Mouse (Mus musculus) lung, embryonic 15.5 days (tissue): Measurements from ENCODE around the gene Stag1. TPM values are rescaled to one million over a fixed set of nuclear protein-coding genes. Genes with fewer than 3 reads are reported as not detected.

Experiments used
- ATAC-seq: fragments of 200-750 bp; cut with Nextera tagmentation; 2 replicates; pipeline ENCODE4 v1.8.0; 2017; ENCODE audit warnings: moderate number of reproducible peaks, borderline replicate concordance; ENCODE audit not compliant: low FRiP score, low TSS enrichment; ENCODE audit errors: extremely low read depth
- H3K27ac ChIP-seq: fragments of 300-500 bp; sonication (generic); 2 replicates; pipeline ENCODE4 v1.5.1; 2015; ENCODE audit warnings: moderate library complexity, mild to moderate bottlenecking, inconsistent platforms
- H3K27me3 ChIP-seq: fragments of 300-500 bp; sonication (generic); 2 replicates; pipeline ENCODE4 v1.6.1; 2015; ENCODE audit warnings: inconsistent platforms
- H3K36me3 ChIP-seq: fragments of 300-500 bp; sonication (generic); 2 replicates; pipeline ENCODE4 v1.6.1; 2015; ENCODE audit warnings: inconsistent platforms
- H3K4me1 ChIP-seq: fragments of 300-500 bp; sonication (generic); 2 replicates; pipeline ENCODE4 v1.6.1; 2015; ENCODE audit warnings: inconsistent platforms
- H3K4me2 ChIP-seq: fragments of 300-500 bp; sonication (generic); 2 replicates; pipeline ENCODE4 v1.6.1; 2015; ENCODE audit warnings: inconsistent platforms, mild to moderate bottlenecking, moderate library complexity
- H3K4me3 ChIP-seq: fragments of 300-500 bp; sonication (generic); 2 replicates; pipeline ENCODE4 v1.5.1; 2015; ENCODE audit warnings: mild to moderate bottlenecking, inconsistent platforms
- H3K9ac ChIP-seq: fragments of 300-500 bp; sonication (generic); 2 replicates; pipeline ENCODE4 v1.6.1; 2015; ENCODE audit warnings: inconsistent platforms
- H3K9me3 ChIP-seq: fragments of 300-500 bp; sonication (generic); 2 replicates; pipeline ENCODE4 v1.6.1; 2016; ENCODE audit warnings: inconsistent platforms
- WGBS: fragments of 180-500 bp; shearing (Covaris S2); methylation state at CpG from one replicate; pipeline ENCODE4 v1.1.7; 2015; 5-methylcytosine and 5-hydroxymethylcytosine counted together
- polyA plus RNA-seq: library from polyadenylated mRNA; unstranded; fragments of >200 nt; fragmentation: Nextera tagmentation; extraction: Ambion mirVana; gene quantifications from 2 replicates; pipeline ENCODE4 v1.2.1, GENCODE M21; 2015

The Stag1 gene
- polyA plus RNA-seq, 1 experiment from 2014 or later = 43.1 TPM

DNA sequence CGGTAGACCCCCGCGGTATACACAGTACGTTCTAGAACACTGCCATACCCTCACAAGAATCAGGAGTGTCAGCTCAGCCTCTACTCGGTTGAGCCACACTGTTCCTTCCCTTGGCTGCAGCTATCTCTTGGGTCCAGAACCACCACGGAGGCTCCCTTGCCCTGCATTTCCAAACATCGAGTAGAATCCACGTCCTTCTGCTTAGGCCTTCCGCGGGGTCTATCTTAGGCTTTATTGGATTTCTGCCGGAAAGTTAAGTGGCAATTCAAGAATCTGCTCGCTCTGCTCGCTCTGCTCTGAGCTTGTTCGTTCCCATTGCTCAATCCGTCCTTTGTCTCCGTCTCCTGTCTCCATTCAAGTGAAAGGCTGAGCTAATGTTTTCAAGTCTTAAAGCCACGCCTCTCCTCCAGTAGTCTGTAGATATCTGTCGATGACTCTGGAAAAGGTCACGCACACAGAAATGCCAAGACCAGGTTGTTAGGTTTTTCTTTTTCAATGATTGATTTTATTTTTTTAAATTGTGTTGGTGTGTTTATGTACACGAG is 17.3 kb upstream of the Stag1 start:
- Histone ChIP-seq H3K9me3 (no peaks in the 10 kb centered on the region), H3K36me3 (no peaks in the 10 kb centered on the region), H3K27ac (peak overlapping the region; percentile 55), H3K9ac (no peak overlapping the region), H3K4me3 (no peak overlapping the region), H3K4me1 (peaks cover 20% of the 10 kb centered on the region), H3K4me2 (no peak overlapping the region), H3K27me3 (no peaks in the 10 kb centered on the region)
- WGBS = 54% methylated on average over 20 of the region's 20 CpGs
- ATAC-seq = 0 out of 2 replicates have a peak, but pooled peaks have one; percentile 24

- WGBS = 48% methylated on average over 13 of the region's 13 CpGs
- H3K4me3 ChIP-seq = no peak overlapping the region
- peaks cover 20% of the 10 kb centered on the region for H3K4me1 ChIP-seq
- no peaks in the 10 kb centered on the region for H3K36me3 ChIP-seq
- no peaks in the 10 kb centered on the region for H3K27me3 ChIP-seq
- no peak for ATAC-seq
- no peak overlapping the region for H3K4me2 ChIP-seq
- H3K27ac ChIP-seq = peak overlapping the region; percentile 48
- no peak overlapping the region for H3K9ac ChIP-seq
- H3K9me3 ChIP-seq = no peaks in the 10 kb centered on the region
Observed at GRCm38 (mm10) chr9:100581543-100582492, 15.8 kb upstream of the Stag1 start.

DNA sequence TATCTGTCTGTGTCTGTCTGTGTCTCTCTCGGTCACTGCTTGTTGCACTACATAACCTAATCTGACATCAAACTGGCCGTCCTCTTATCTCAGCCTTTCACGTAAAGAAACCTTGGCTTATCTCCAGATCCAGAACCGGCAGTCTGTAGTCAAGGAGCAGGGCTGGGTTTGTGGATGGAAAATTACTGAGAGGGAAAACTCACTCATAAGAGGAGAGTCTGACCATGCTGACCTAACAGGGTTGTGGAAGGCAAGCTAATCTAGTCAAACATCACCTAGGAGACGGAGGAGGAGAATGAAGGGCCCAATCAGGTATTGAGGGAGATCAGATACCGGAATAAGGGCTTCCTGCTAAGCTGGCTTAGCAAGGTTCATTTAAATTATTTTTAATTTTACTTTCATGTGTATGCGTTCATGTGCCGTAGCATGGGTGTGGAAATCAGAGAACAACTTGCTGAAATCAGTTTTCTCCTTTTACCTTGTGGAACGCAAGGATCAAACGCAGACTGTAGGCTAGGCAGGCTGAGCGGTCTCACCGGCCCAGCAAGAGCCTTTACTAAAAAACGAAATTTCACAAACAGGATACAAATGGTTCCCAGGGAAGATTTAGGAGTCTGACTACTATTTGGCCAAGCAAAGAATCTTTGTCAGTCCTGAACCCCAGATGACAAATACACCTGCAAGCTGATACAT is 14.6 kb upstream of the Stag1 start:
- Histone ChIP-seq H3K27me3 (no peaks in the 10 kb centered on the region), H3K4me2 (peak overlapping the region; percentile 25), H3K36me3 (no peaks in the 10 kb centered on the region), H3K9me3 (no peaks in the 10 kb centered on the region), H3K4me1 (peaks cover 20% of the 10 kb centered on the region), H3K9ac (no peak overlapping the region), H3K4me3 (peak overlapping the region; percentile 4; the same call in 1 of the 2 replicates), H3K27ac (peak overlapping the region; percentile 75)
- peak; percentile 86 for ATAC-seq
- 37% methylated on average over 13 of the region's 13 CpGs for WGBS

DNA sequence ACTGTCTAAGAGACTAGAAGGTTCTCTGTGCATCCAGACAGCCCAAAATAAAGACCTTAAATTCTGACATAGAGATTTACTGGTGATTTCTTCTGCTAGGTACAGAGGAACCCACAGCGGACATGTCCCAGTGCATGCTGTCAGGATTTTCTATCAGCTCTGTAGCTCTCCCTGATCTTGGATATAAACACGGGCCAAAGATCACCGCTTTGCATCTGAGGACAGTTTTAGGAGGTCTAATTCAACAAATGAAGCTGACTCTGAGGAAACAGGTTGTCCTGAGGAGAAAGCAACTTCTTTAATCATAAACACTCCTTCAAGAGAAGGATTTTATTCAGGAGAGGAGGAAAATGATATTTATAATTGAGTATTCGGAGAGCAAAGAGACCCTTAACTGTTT is 13.6 kb upstream of the Stag1 start:
- ATAC-seq = no peak
- H3K4me3 ChIP-seq = no peak overlapping the region
- H3K27me3 ChIP-seq = no peaks in the 10 kb centered on the region
- no peak overlapping the region; the same call in 1 of the 2 replicates for H3K4me2 ChIP-seq
- H3K9ac ChIP-seq = no peak overlapping the region
- 52% methylated on average over 4 of the region's 4 CpGs for WGBS
- no peaks in the 10 kb centered on the region for H3K9me3 ChIP-seq
- H3K27ac ChIP-seq = peak overlapping the region; percentile 75
- H3K36me3 ChIP-seq = no peaks in the 10 kb centered on the region
- peaks cover 20% of the 10 kb centered on the region for H3K4me1 ChIP-seq

GRCm38 (mm10) chr9:100590462-100590861 is 7.1 kb upstream of the Stag1 start:
- H3K27me3 ChIP-seq = no peaks in the 10 kb centered on the region
- 53% methylated on average over 4 of the region's 4 CpGs for WGBS
- H3K36me3 ChIP-seq = no peaks in the 10 kb centered on the region
- no peaks in the 10 kb centered on the region for H3K4me1 ChIP-seq
- no peak overlapping the region for H3K27ac ChIP-seq
- H3K4me2 ChIP-seq = no peak overlapping the region
- no peak overlapping the region for H3K4me3 ChIP-seq
- no peaks in the 10 kb centered on the region for H3K9me3 ChIP-seq
- no peak for ATAC-seq
- H3K9ac ChIP-seq = no peak overlapping the region

- no peak for ATAC-seq
- Histone ChIP-seq H3K9me3 (no peaks in the 10 kb centered on the region), H3K27me3 (no peaks in the 10 kb centered on the region), H3K36me3 (no peaks in the 10 kb centered on the region), H3K9ac (no peak overlapping the region), H3K4me2 (no peak overlapping the region), H3K4me3 (no peak overlapping the region), H3K4me1 (no peaks in the 10 kb centered on the region), H3K27ac (no peak overlapping the region)
- 88% methylated on average over 8 of the region's 8 CpGs for WGBS
Observed at GRCm38 (mm10) chr9:100596317-100596716, 1.3 kb upstream of the Stag1 start.

DNA sequence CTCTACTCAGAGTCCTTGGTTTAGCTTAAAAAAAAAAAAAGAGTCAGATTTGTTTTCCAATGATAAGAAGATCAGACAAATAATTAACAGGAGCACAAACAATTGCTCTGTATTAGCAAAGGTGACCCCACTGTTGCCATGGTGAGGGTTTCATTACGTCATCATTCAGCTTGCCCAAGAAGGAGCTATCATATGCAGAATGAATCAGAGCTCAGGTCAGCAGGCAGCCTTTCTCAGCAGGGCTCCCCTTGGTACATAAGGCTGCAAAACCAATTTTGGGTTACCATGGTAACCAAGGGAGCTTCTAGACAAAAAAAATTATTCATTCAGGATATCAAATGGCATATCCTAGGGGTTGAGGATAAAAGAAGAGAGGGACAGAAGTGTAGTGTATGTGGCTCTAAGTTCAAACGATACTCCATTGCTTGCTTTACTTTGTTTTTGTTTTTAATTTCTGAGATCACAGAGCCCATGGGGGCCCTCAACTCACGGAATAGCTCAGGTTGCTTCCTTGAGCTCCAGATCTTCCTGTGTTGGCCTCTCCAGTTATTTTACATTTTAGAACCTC is 2.2 kb downstream of the Stag1 start:
- no peak for ATAC-seq
- no peak overlapping the region for H3K9ac ChIP-seq
- H3K9me3 ChIP-seq = no peaks in the 10 kb centered on the region
- H3K4me3 ChIP-seq = no peak overlapping the region
- H3K27ac ChIP-seq = no peak overlapping the region
- 60% methylated on average over 3 of the region's 3 CpGs for WGBS
- no peaks in the 10 kb centered on the region for H3K36me3 ChIP-seq
- no peaks in the 10 kb centered on the region for H3K27me3 ChIP-seq
- no peak overlapping the region for H3K4me2 ChIP-seq
- H3K4me1 ChIP-seq = no peaks in the 10 kb centered on the region

DNA sequence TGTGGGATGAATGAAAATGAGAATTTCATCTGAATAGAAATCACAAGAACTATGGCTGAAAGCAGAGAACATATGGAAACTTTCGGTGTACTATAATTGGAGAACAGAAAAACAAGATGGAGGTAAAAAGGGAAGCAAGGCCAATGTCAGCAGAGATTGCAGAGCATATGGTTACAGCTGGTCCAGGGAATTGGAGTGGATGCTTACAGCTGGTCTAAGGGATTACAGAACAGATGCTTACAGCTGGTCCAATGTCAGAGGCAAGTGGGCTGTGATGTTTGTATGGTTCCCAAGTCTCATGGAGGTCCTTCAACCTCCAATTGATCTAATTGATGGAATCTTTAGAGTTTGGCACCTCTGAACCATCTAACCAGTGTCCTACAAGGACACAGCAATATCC is 4.5 kb downstream of the Stag1 start:
- Histone ChIP-seq H3K27ac (no peak overlapping the region), H3K9ac (no peak overlapping the region), H3K36me3 (no peaks in the 10 kb centered on the region), H3K4me2 (no peak overlapping the region), H3K27me3 (no peaks in the 10 kb centered on the region), H3K9me3 (no peaks in the 10 kb centered on the region), H3K4me1 (peaks cover 8% of the 10 kb centered on the region), H3K4me3 (no peak overlapping the region)
- 89% methylated on average over 1 of the region's 1 CpGs for WGBS
- no peak for ATAC-seq

GRCm38 (mm10) chr9:100603156-100603555 is 5.6 kb downstream of the Stag1 start:
- Histone ChIP-seq H3K4me3 (no peak overlapping the region), H3K9me3 (no peaks in the 10 kb centered on the region), H3K36me3 (no peaks in the 10 kb centered on the region), H3K27ac (no peak overlapping the region), H3K4me1 (peaks cover 8% of the 10 kb centered on the region), H3K27me3 (no peaks in the 10 kb centered on the region), H3K9ac (no peak overlapping the region), H3K4me2 (no peak overlapping the region)
- no peak for ATAC-seq
- 54% methylated on average over 5 of the region's 5 CpGs for WGBS

DNA sequence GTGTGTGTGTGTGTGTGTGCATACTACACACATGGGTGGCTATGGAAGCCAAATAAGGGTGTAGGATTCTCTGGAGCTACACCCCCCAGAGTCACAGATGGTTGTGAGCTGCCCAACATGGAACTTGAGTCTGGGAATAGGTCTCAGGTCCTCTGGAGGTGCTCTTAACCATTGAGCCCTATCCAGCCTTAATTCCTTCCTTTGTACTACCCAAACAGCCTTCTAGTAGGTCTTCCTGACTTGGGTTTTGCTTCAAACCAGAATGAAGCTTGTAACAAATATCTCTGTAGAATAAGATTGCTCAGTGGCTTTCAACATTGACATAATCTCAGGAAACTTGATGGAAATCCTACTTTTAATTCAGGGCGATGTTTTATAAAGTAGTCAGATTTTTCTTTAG is 7.9 kb downstream of the Stag1 start:
- 85% methylated on average over 1 of the region's 1 CpGs for WGBS
- no peak overlapping the region for H3K9ac ChIP-seq
- H3K27me3 ChIP-seq = no peaks in the 10 kb centered on the region
- no peak overlapping the region for H3K4me2 ChIP-seq
- H3K9me3 ChIP-seq = no peaks in the 10 kb centered on the region
- H3K4me3 ChIP-seq = no peak overlapping the region
- H3K4me1 ChIP-seq = peaks cover 8% of the 10 kb centered on the region
- H3K27ac ChIP-seq = no peak overlapping the region
- no peaks in the 10 kb centered on the region for H3K36me3 ChIP-seq
- no peak for ATAC-seq

DNA sequence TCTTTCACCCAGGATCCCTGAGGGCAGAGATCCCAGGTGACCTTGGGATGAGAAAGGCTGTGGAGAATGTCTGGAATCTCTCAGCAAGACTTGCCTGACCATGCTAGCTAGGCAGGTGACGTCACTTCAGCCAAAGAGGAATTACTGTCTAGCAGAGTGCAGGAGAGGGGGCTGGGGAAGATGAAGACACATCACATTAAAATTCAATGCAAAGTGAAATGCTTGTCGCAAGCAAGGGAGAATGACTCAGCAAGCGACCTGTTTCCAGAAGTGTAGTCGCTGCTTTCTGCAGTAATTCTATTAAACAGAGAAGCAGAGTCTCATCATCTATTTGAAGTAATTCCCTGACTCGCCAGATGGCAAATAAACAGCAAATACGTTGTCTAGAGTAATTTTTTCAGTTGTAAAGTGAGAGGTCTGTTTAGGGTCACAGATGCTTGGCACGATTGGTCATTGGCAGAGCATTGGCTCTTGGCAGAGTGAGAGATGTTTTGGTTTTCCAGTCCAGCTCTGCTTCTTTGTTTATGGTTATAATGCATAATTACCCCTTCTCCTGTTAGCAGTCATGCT is 8.5 kb downstream of the Stag1 start:
- Histone ChIP-seq H3K36me3 (no peaks in the 10 kb centered on the region), H3K27ac (no peak overlapping the region), H3K4me3 (no peak overlapping the region), H3K4me2 (no peak overlapping the region), H3K9ac (no peak overlapping the region), H3K4me1 (peaks cover 8% of the 10 kb centered on the region), H3K27me3 (no peaks in the 10 kb centered on the region), H3K9me3 (no peaks in the 10 kb centered on the region)
- WGBS = 35% methylated on average over 7 of the region's 7 CpGs
- peak; percentile 65; the same call in 1 of the 2 replicates for ATAC-seq
